ENCODE assay signal across 8 mouse cellular contexts in the genomic region with DNA sequence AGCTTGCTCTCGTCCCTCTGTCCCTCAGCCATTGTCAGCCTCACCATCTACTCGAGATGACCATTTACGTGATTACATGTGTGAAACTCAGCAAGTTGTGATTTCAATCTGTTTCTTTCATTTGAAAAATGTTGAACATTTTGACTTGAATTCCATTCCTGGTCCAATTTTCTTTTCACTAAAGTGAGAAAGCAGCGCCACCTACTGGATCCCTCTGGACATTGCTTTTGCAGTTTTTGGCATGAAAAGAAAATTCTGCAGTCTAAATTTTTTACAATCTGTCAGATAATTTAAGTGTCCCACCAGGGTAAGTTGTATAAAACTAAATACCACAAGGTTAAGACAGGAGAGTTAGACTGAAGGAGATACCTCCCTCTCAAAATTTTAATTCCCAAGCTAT.
DNase-seq lines count a peak whose midpoint lies in the region; ATAC-seq and TF ChIP-seq lines count a peak whose summit lies in the region.

No protein-coding gene starts in this region.

- H3K9me3 ChIP-seq in midbrain, postnatal 0 days (ENCODE audit: low read length) = no peaks in the 10 kb centered on the region

- no peak overlapping the region for H3K9ac ChIP-seq in midbrain, postnatal 0 days (replicated peaks; ENCODE audit: low read length, poor library complexity, severe bottlenecking)

- 31% methylated on average over 4 of the region's 4 CpGs for WGBS in midbrain, postnatal 0 days

- intact Hi-C loops in gastrocnemius, adult 2 months (cut with DNase I) = loop anchor here (2.0 to 5.0 kb wide), 3 partner anchors 117 to 337 kb away; partner anchors contain the start of gene Wnt11

- no peaks in the 10 kb centered on the region for H3K36me3 ChIP-seq in midbrain, postnatal 0 days (ENCODE audit: insufficient read depth, low read length)

- no peaks in the 10 kb centered on the region for H3K4me1 ChIP-seq in midbrain, postnatal 0 days (ENCODE audit: insufficient read depth, low read length)

- peak; percentile 95 for TF ChIP-seq CTCF in gastrocnemius, adult 2 months (IDR thresholded peaks at IDR 0.05)
- TF ChIP-seq CTCF in midbrain, postnatal 0 days (IDR thresholded peaks at IDR 0.05) = peak; percentile 90

- peak; percentile 52 for DNase-seq in gastrocnemius, adult 2 months
- DNase-seq in gastrocnemius, postnatal 25 days = no peak
- peak; percentile 66 for DNase-seq in urinary bladder, postnatal 25 days (ENCODE audit: low spot score)
- no peak for DNase-seq in urinary bladder, postnatal 10 days (ENCODE audit: low spot score)
- peak; percentile 51 to 73 for DNase-seq in cerebellum, postnatal 4 days (ENCODE audit: low spot score in 2 of 2)
- peak; percentile 45 for DNase-seq in layer of hippocampus, adult 9-10 months (ENCODE audit: low spot score)
- DNase-seq in midbrain, postnatal 0 days (ENCODE audit: low spot score) = peak; percentile 74
- peak; percentile 26 to 51 for DNase-seq in thymus, postnatal 36 days

- no peak overlapping the region for H3K4me2 ChIP-seq in midbrain, postnatal 0 days (ENCODE audit: low read depth, low read length, poor library complexity, severe bottlenecking)

- no peak for ATAC-seq in midbrain, postnatal 0 days (ENCODE audit: low FRiP score)

- H3K27me3 ChIP-seq in midbrain, postnatal 0 days (ENCODE audit: insufficient read depth, low read length) = no peaks in the 10 kb centered on the region

- H3K4me3 ChIP-seq in gastrocnemius, adult 2 months = no peak overlapping the region
- H3K4me3 ChIP-seq in midbrain, postnatal 0 days (ENCODE audit: low read depth, low read length) = no peak overlapping the region

- H3K27ac ChIP-seq in gastrocnemius, adult 2 months = no peak overlapping the region
- H3K27ac ChIP-seq in midbrain, postnatal 0 days (ENCODE audit: low read depth, low read length) = no peak overlapping the region

Comparison
In these comparisons a context has a peak if more than half of its experiments do, and no peak if none do; other contexts are left out.
1. DNase-seq: peak in gastrocnemius, adult 2 months (single experiment), urinary bladder, postnatal 25 days (single experiment), cerebellum, postnatal 4 days (2 of 2), layer of hippocampus, adult 9-10 months (single experiment), midbrain, postnatal 0 days (single experiment) and thymus, postnatal 36 days (2 of 2); none in gastrocnemius, postnatal 25 days (single experiment) and urinary bladder, postnatal 10 days (single experiment).